Mouse (Mus musculus) 3T3-L1 (cell line): ENCODE results near the gene Epsti1.

Source experiments
- DNase-seq: peaks from one replicate; pipeline ENCODE4 v3.0.0-alpha.2; 2015; ENCODE audit warnings: low read depth, low spot score

Epsti1 gene

GRCm38 (mm10) chr14:77923076-77923865 lies 19.2 kb downstream of the Epsti1 start:
- no peak for DNase-seq

GRCm38 (mm10) chr14:77925414-77925813 lies 21.4 kb downstream of the Epsti1 start:
- no peak for DNase-seq

GRCm38 (mm10) chr14:77926718-77927117 lies 22.7 kb downstream of the Epsti1 start:
- DNase-seq = peak; percentile 55

- DNase-seq = peak; percentile 84
Observed at GRCm38 (mm10) chr14:77928021-77928420, 24.0 kb downstream of the Epsti1 start.

- DNase-seq = no peak
Observed at GRCm38 (mm10) chr14:77928653-77929052, 24.6 kb downstream of the Epsti1 start.

- DNase-seq = no peak
Observed at GRCm38 (mm10) chr14:77929139-77929678, 25.2 kb downstream of the Epsti1 start.

- DNase-seq = peak; percentile 75
Observed at GRCm38 (mm10) chr14:77932150-77933047, 28.4 kb downstream of the Epsti1 start.

GRCm38 (mm10) chr14:77933243-77933642 lies 29.2 kb downstream of the Epsti1 start:
- DNase-seq = peak; percentile 40

- no peak for DNase-seq
Observed at GRCm38 (mm10) chr14:77934431-77934830, 30.4 kb downstream of the Epsti1 start.

- DNase-seq = no peak
Observed at GRCm38 (mm10) chr14:77941105-77941504, 37.1 kb downstream of the Epsti1 start.

GRCm38 (mm10) chr14:77942235-77942634 lies 38.2 kb downstream of the Epsti1 start:
- no peak for DNase-seq

- no peak for DNase-seq
Observed at GRCm38 (mm10) chr14:77942793-77943558, 38.9 kb downstream of the Epsti1 start.

- peak; percentile 72 for DNase-seq
Observed at GRCm38 (mm10) chr14:77961741-77962140, 57.7 kb downstream of the Epsti1 start.

- DNase-seq = no peak
Observed at GRCm38 (mm10) chr14:77963525-77963924, 59.5 kb downstream of the Epsti1 start.

- DNase-seq = no peak
Observed at GRCm38 (mm10) chr14:77971355-77971754, 67.3 kb downstream of the Epsti1 start.

GRCm38 (mm10) chr14:77974221-77974620 lies 70.2 kb downstream of the Epsti1 start:
- no peak for DNase-seq

GRCm38 (mm10) chr14:77975702-77976101 lies 71.7 kb downstream of the Epsti1 start:
- DNase-seq = peak; percentile 40

GRCm38 (mm10) chr14:77981516-77981915 lies 77.5 kb downstream of the Epsti1 start:
- DNase-seq = no peak

- no peak for DNase-seq
Observed at GRCm38 (mm10) chr14:77997731-77998130, 93.7 kb downstream of the Epsti1 start.

GRCm38 (mm10) chr14:78004486-78004885 lies 100.4 kb downstream of the Epsti1 start:
- no peak for DNase-seq

GRCm38 (mm10) chr14:78008019-78008418 lies 104.0 kb downstream of the Epsti1 start:
- DNase-seq = no peak
